In the genomic region with DNA sequence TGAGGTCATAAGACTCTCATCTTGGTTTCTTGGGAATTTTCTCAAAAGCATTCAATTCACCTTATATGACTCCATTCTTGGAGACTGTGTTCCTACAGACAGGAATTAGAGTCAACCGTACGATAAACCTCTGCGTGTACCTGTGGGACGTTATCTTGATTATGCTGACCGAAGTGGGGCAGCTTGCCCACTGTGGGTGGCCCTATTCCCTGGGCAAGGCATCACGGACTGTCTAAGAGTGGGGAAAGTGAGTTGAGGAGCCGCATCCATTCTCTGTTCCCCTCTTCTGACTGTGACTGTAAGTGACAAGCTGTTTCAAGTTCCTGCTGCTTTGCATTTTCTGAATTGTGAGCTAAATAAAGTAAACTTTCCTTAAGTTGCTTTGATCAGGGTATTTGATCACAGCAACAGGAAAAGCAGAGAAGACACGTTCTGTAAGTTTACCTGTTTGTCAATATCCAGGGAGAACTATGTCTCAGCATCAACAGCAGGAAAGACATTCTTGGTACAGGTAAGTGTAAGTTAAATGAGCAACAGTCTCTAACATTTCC, we compare ENCODE assay signal across 8 mouse cellular contexts. TPM values are rescaled to one million over a fixed set of nuclear protein-coding genes. Genes with fewer than 3 reads are reported as not detected.
DNase-seq lines count a peak whose midpoint lies in the region; ATAC-seq and TF ChIP-seq lines count a peak whose summit lies in the region.

Arhgap29 (plus strand) TSS at position 501 of the 551 bp plus-strand sequence.

- ATAC-seq in kidney, postnatal 0 days (replicated peaks; ENCODE audit: low FRiP score, low read depth) = no peak
- ATAC-seq in heart, embryonic 12.5 days (ENCODE audit: insufficient number of reproducible peaks, low FRiP score) = no peak

- H3K27me3 ChIP-seq in kidney, postnatal 0 days (ENCODE audit: insufficient read depth, low read length) = no peaks in the 10 kb centered on the region
- H3K27me3 ChIP-seq in heart, embryonic 12.5 days (replicated peaks) = no peaks in the 10 kb centered on the region
- 0 out of 2 replicates have a peak, but pooled peaks cover 4% of the 10 kb centered on the region for H3K27me3 ChIP-seq in small intestine, adult 2 months (ENCODE audit: control insufficient read depth, insufficient read depth, low read length)

- H3K4me3 ChIP-seq in kidney, postnatal 0 days (replicated peaks; ENCODE audit: low read depth, low read length) = peak within 1 kb of the TSS; percentile 63
- peak within 1 kb of the TSS; percentile 93 for H3K4me3 ChIP-seq in heart, embryonic 12.5 days
- H3K4me3 ChIP-seq in small intestine, adult 2 months (ENCODE audit: low read depth, low read length) = peak within 1 kb of the TSS; percentile 76

- peak within 1 kb of the TSS; percentile 80 for H3K27ac ChIP-seq in kidney, postnatal 0 days
- peak within 1 kb of the TSS; percentile 81 for H3K27ac ChIP-seq in heart, embryonic 12.5 days (ENCODE audit: poor library complexity, severe bottlenecking)
- H3K27ac ChIP-seq in small intestine, adult 2 months (ENCODE audit: insufficient read depth, low read depth, low read length) = no peak within 1 kb of the TSS

- 0 out of 2 replicates have a peak, but pooled peaks cover 5% of the 10 kb centered on the region for H3K4me1 ChIP-seq in kidney, postnatal 0 days (replicated peaks; ENCODE audit: insufficient read depth, low read length)
- peaks cover 3% of the 10 kb centered on the region; the same call in 1 of the 2 replicates for H3K4me1 ChIP-seq in heart, embryonic 12.5 days (replicated peaks)
- H3K4me1 ChIP-seq in small intestine, adult 2 months (ENCODE audit: control insufficient read depth, insufficient read depth, insufficient read length, low read length) = no peaks in the 10 kb centered on the region; the same call in none of the 2 replicates

- H3K9ac ChIP-seq in kidney, postnatal 0 days (ENCODE audit: low read depth, low read length) = peak within 1 kb of the TSS; percentile 80
- peak within 1 kb of the TSS; percentile 86 for H3K9ac ChIP-seq in heart, embryonic 12.5 days

- DNase-seq in kidney, postnatal 0 days (ENCODE audit: low spot score) = no peak
- no peak for DNase-seq in kidney, postnatal 25 days
- DNase-seq in brain, embryonic 14.5 days (ENCODE audit: low read depth) = no peak
- no peak for DNase-seq in left cerebral cortex, postnatal 25 days (ENCODE audit: low spot score in 2 of 2)
- no peak for DNase-seq in right cerebral cortex, postnatal 10 days (ENCODE audit: low spot score in 2 of 2)
- DNase-seq in urinary bladder, postnatal 25 days (ENCODE audit: low spot score) = no peak

- no peak for TF ChIP-seq CTCF in kidney, postnatal 0 days (IDR thresholded peaks at IDR 0.05; ENCODE audit: low read depth)
- no peak for TF ChIP-seq CTCF in brain, embryonic 14.5 days (IDR thresholded peaks at IDR 0.05; ENCODE audit: borderline replicate concordance, extremely low read depth, insufficient read depth, insufficient read length)
- TF ChIP-seq CTCF in small intestine, adult 2 months (IDR thresholded peaks at IDR 0.05; ENCODE audit: extremely low read depth, insufficient read length, insufficient replicate concordance, low read depth, low read length) = no peak

- intact Hi-C loops in left cerebral cortex, postnatal 25 days (cut with DNase I) = loop anchor here (5.0 kb wide), 1 partner anchor 65 kb away; no protein-coding TSS in a partner anchor

- no peaks in the 10 kb centered on the region for H3K36me3 ChIP-seq in kidney, postnatal 0 days (ENCODE audit: insufficient read depth, low read length)
- H3K36me3 ChIP-seq in heart, embryonic 12.5 days = peaks cover 3% of the 10 kb centered on the region
- no peaks in the 10 kb centered on the region for H3K36me3 ChIP-seq in small intestine, adult 2 months (ENCODE audit: control insufficient read depth, insufficient read depth, low read length)

- TF ChIP-seq POLR2A in brain, embryonic 14.5 days (IDR thresholded peaks at IDR 0.05; ENCODE audit: borderline replicate concordance, extremely low read depth, insufficient read depth, insufficient read length, poor library complexity, severe bottlenecking) = no peak
- TF ChIP-seq POLR2A in small intestine, adult 2 months (IDR thresholded peaks at IDR 0.05; ENCODE audit: low read depth, low read length) = no peak

- H3K9me3 ChIP-seq in kidney, postnatal 0 days (replicated peaks; ENCODE audit: low read length) = no peaks in the 10 kb centered on the region
- H3K9me3 ChIP-seq in heart, embryonic 12.5 days (replicated peaks) = 0 out of 2 replicates have a peak, but pooled peaks cover 3% of the 10 kb centered on the region

- WGBS in kidney, postnatal 0 days = 94% methylated on average over 8 of the region's 8 CpGs
- 89% methylated on average over 8 of the region's 8 CpGs for whole genome bisulfite sequencing in heart, embryonic 12.5 days
- WGBS in small intestine, adult 2 months = 91% methylated on average over 8 of the region's 8 CpGs

- H3K4me2 ChIP-seq in kidney, postnatal 0 days (ENCODE audit: low read length) = peak within 1 kb of the TSS; percentile 74
- peak within 1 kb of the TSS; percentile 73 for H3K4me2 ChIP-seq in heart, embryonic 12.5 days

RNA-seq across cellular contexts. Expression of gene Arhgap29, which starts in this region (rescaled TPM):
- polyA plus RNA-seq in kidney, postnatal 0 days (2015; fragmentation: Nextera tagmentation; extraction: Ambion mirVana) = 36.2 and 38.5 TPM in 2 replicates
- 15.2 and 26.2 TPM in 2 replicates for polyA plus RNA-seq in brain, embryonic 14.5 days (2012; rRNA removed)
- polyA plus RNA-seq in heart, embryonic 12.5 days (2016; fragmentation: Nextera tagmentation; extraction: Ambion mirVana) = 81.7 and 82.9 TPM in 2 replicates
- 10 to 100 TPM; 23.9 to 26.9 TPM for total RNA-seq in left cerebral cortex, postnatal 25 days (2021)
- polyA plus RNA-seq in small intestine, adult 2 months (2012; rRNA removed) = 3.3 TPM in 2 replicates
